Mouse (Mus musculus) forebrain, postnatal 0 days (tissue): ENCODE results near the gene Hbb-bt. TPM values are rescaled to one million over a fixed set of nuclear protein-coding genes. Genes with fewer than 3 reads are reported as not detected.
"Not testable (repeated sequence)": the region's sequence is repeated elsewhere in the genome, so short reads cannot be mapped to it uniquely, and the experiment has no call there.

ENCODE experiments used
- ATAC-seq: fragments of 200-750 bp; cut with Nextera tagmentation; 2 replicates; pipeline ENCODE4 v1.8.0; 2017; ENCODE audit warnings: mild to moderate bottlenecking, moderate library complexity
- DNase-seq: peaks from one replicate; pipeline ENCODE4 v3.0.0-alpha.2; 2015
- H3K27ac ChIP-seq: fragments of 300-500 bp; sonication (generic); 2 replicates; pipeline ENCODE4 v1.5.1; 2014; ENCODE audit warnings: low read depth, mild to moderate bottlenecking, antibody characterized with exemption, low read length, moderate library complexity, mixed read lengths
- H3K27me3 ChIP-seq: fragments of 300-500 bp; sonication (generic); 2 replicates; pipeline ENCODE4 v1.6.1; 2014; ENCODE audit warnings: mild to moderate bottlenecking, low read length, mixed read lengths; ENCODE audit not compliant: insufficient read depth
- H3K36me3 ChIP-seq: fragments of 300-500 bp; sonication (generic); 2 replicates; pipeline ENCODE4 v1.6.1; 2014; ENCODE audit warnings: mild to moderate bottlenecking, moderate library complexity; ENCODE audit not compliant: insufficient read depth
- H3K4me1 ChIP-seq: fragments of 300-500 bp; sonication (generic); 2 replicates; pipeline ENCODE4 v1.6.1; 2014; ENCODE audit warnings: antibody characterized with exemption; ENCODE audit not compliant: insufficient read depth
- H3K4me2 ChIP-seq: fragments of 300-500 bp; sonication (generic); 2 replicates; pipeline ENCODE4 v1.6.1; 2014; ENCODE audit warnings: low read depth, mild to moderate bottlenecking, moderate library complexity
- H3K4me3 ChIP-seq: fragments of 300-500 bp; sonication (generic); 2 replicates; pipeline ENCODE4 v1.5.1; 2014; ENCODE audit warnings: low read depth, low read length, mixed read lengths
- H3K9ac ChIP-seq: fragments of 300-500 bp; sonication (generic); 2 replicates; pipeline ENCODE4 v1.6.1; 2014; ENCODE audit warnings: mild to moderate bottlenecking
- H3K9me3 ChIP-seq: fragments of 300-500 bp; sonication (generic); 2 replicates; pipeline ENCODE4 v1.6.1; 2016; ENCODE audit warnings: low read length
- CTCF ChIP-seq: sonication (generic); IDR thresholded peaks from 2 replicates; pipeline ENCODE4 v1.5.1; 2016; ENCODE audit warnings: antibody characterized with exemption, control low read depth, low read depth
- WGBS: fragments of 180-500 bp; shearing (Covaris S2); extraction: QIAGEN DNeasy Blood & Tissue Kit; methylation state at CpG from one replicate; pipeline ENCODE4 v1.1.7; 2014; 5-methylcytosine and 5-hydroxymethylcytosine counted together
- polyA plus RNA-seq: library from polyadenylated mRNA; unstranded; fragments of >200 nt; fragmentation: Nextera tagmentation; extraction: Ambion mirVana; gene quantifications from 2 replicates; pipeline ENCODE4 v1.2.1, GENCODE M21; 2015
- total RNA-seq: library from RNA; depleted of rRNA; stranded (reverse); fragments of >200 nt; gene quantifications from 2 replicates; pipeline ENCODE4 v1.2.3, GENCODE M21; 2014

Gene Hbb-bt
- total and polyA plus RNA-seq, 2 experiments from 2014 or later: 105 to 190 TPM

GRCm38 (mm10) chr7:103812174-103812573 is 1.6 kb downstream of the Hbb-bt start:
- Histone ChIP-seq H3K9me3 (no peaks in the 10 kb centered on the region), H3K4me3 (no peak overlapping the region), H3K4me2 (no peak overlapping the region), H3K27ac (no peak overlapping the region), H3K36me3 (no peaks in the 10 kb centered on the region), H3K27me3 (no peaks in the 10 kb centered on the region), H3K4me1 (no peaks in the 10 kb centered on the region), H3K9ac (no peak overlapping the region)
- WGBS: 62% methylated on average over 1 of the region's 1 CpGs
- DNase-seq: no peak
- no peak for ATAC-seq
- no peak for TF ChIP-seq CTCF

- Histone ChIP-seq H3K4me2 (no peak overlapping the region), H3K9me3 (no peaks in the 10 kb centered on the region), H3K4me1 (no peaks in the 10 kb centered on the region), H3K9ac (no peak overlapping the region), H3K27me3 (no peaks in the 10 kb centered on the region), H3K4me3 (no peak overlapping the region), H3K27ac (no peak overlapping the region), H3K36me3 (no peaks in the 10 kb centered on the region)
- no peak for DNase-seq
- no peak for ATAC-seq
- WGBS: 88% methylated on average over 1 of the region's 1 CpGs
- TF ChIP-seq CTCF: no peak
Measured at GRCm38 (mm10) chr7:103811223-103811845, 2.5 kb downstream of the Hbb-bt start.

- H3K27me3 ChIP-seq: no peaks in the 10 kb centered on the region
- H3K4me2 ChIP-seq: no peak overlapping the region
- ATAC-seq (no peak), DNase-seq (no peak)
- no peaks in the 10 kb centered on the region for H3K9me3 ChIP-seq
- no peak for TF ChIP-seq CTCF
- H3K36me3 ChIP-seq: no peaks in the 10 kb centered on the region
- WGBS: 81% methylated on average over 3 of the region's 3 CpGs
- H3K4me1 ChIP-seq: no peaks in the 10 kb centered on the region
- H3K4me3 ChIP-seq: no peak overlapping the region
- no peak overlapping the region for H3K27ac ChIP-seq
- H3K9ac ChIP-seq: no peak overlapping the region
Measured at GRCm38 (mm10) chr7:103810746-103811145, 3.0 kb downstream of the Hbb-bt start.

GRCm38 (mm10) chr7:103810296-103810695 is 3.5 kb downstream of the Hbb-bt start:
- H3K4me3 ChIP-seq: no peak overlapping the region
- DNase-seq: no peak
- H3K36me3 ChIP-seq: no peaks in the 10 kb centered on the region
- no peak for TF ChIP-seq CTCF
- H3K4me2 ChIP-seq: no peak overlapping the region
- ATAC-seq: no peak
- no peaks in the 10 kb centered on the region for H3K4me1 ChIP-seq
- no peaks in the 10 kb centered on the region for H3K9me3 ChIP-seq
- no peaks in the 10 kb centered on the region for H3K27me3 ChIP-seq
- 81% methylated on average over 1 of the region's 1 CpGs for WGBS
- H3K27ac ChIP-seq: no peak overlapping the region
- H3K9ac ChIP-seq: no peak overlapping the region

GRCm38 (mm10) chr7:103809801-103810155 is 4.0 kb downstream of the Hbb-bt start:
- ATAC-seq: no peak
- Histone ChIP-seq H3K4me1 (no peaks in the 10 kb centered on the region), H3K9ac (no peak overlapping the region), H3K27ac (no peak overlapping the region), H3K4me2 (no peak overlapping the region), H3K36me3 (no peaks in the 10 kb centered on the region), H3K27me3 (no peaks in the 10 kb centered on the region), H3K4me3 (no peak overlapping the region), H3K9me3 (no peaks in the 10 kb centered on the region)
- DNase-seq: no peak
- TF ChIP-seq CTCF: no peak
- 67% methylated on average over 1 of the region's 1 CpGs for WGBS

- Histone ChIP-seq H3K9me3 (no peaks in the 10 kb centered on the region), H3K4me3 (no peak overlapping the region), H3K4me1 (no peaks in the 10 kb centered on the region), H3K36me3 (no peaks in the 10 kb centered on the region), H3K4me2 (no peak overlapping the region), H3K9ac (no peak overlapping the region), H3K27ac (no peak overlapping the region), H3K27me3 (no peaks in the 10 kb centered on the region)
- DNase-seq (no peak), ATAC-seq (no peak)
- no peak for TF ChIP-seq CTCF
- 74% methylated on average over 5 of the region's 5 CpGs for WGBS
Measured at GRCm38 (mm10) chr7:103808971-103809800, 4.6 kb downstream of the Hbb-bt start.

- H3K9me3 ChIP-seq, H3K9ac ChIP-seq, H3K4me2 ChIP-seq, H3K4me1 ChIP-seq, H3K27me3 ChIP-seq, H3K27ac ChIP-seq, H3K4me3 ChIP-seq, DNase-seq, ATAC-seq, H3K36me3 ChIP-seq: not testable (repeated sequence)
- 60% methylated on average over 2 of the region's 2 CpGs for WGBS
Measured at GRCm38 (mm10) chr7:103808120-103808519, 5.7 kb downstream of the Hbb-bt start.
